Mouse (Mus musculus): Measurements from ENCODE around the gene C1qa. TPM values are rescaled to one million over a fixed set of nuclear protein-coding genes. Genes with fewer than 3 reads are reported as not detected.

C1qa gene
- total and polyA plus RNA-seq, 2 experiments from 2014 or later: 25.9 to 40.9 TPM

DNA sequence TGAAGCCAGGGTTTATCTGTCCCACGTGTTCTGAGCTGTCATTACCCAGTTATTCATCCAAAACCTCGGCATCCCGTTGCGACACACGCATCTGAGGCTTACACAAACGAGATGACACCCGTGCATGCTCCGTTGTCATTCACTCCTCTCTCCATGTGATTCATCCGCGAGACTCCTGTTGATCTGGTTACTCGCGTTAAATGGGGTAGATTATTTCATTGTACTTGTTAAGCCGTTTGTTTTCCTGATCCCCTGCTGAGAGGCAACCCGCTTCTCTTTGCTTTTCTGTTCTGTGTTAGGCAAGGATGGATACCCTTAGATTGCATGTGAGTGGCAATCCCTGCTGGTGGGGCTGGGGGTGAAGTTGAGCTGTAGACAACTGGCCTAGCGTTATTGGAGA lies 27.2 kb upstream of the C1qa start:
- no peak for TF ChIP-seq EP300 (IDR thresholded peaks at IDR 0.05; ENCODE audit: low read depth)
- no peak for TF ChIP-seq CTCF (IDR thresholded peaks at IDR 0.05; ENCODE audit: low read depth)
- Histone ChIP-seq H3K9me3 (replicated peaks; ENCODE audit: control insufficient read depth, low read length) (no peaks in the 10 kb centered on the region), H3K4me2 (ENCODE audit: low read depth, low read length) (no peak overlapping the region), H3K36me3 (replicated peaks; ENCODE audit: control insufficient read depth, insufficient read depth, low read length) (no peaks in the 10 kb centered on the region), H3K4me1 (ENCODE audit: control insufficient read depth, insufficient read depth) (no peaks in the 10 kb centered on the region), H3K27me3 (ENCODE audit: control insufficient read depth, insufficient read depth, low read length) (peaks cover 48% of the 10 kb centered on the region), H3K4me3 (ENCODE audit: low read depth, low read length) (no peak overlapping the region), H3K27ac (ENCODE audit: low read depth) (no peak overlapping the region), H3K9ac (replicated peaks; ENCODE audit: low read depth, low read length) (no peak overlapping the region)
- ATAC-seq (ENCODE audit: insufficient read depth, low read depth) (no peak), DNase-seq (ENCODE audit: low spot score) (no peak)
- WGBS: 22% methylated on average over 15 of the region's 15 CpGs

DNA sequence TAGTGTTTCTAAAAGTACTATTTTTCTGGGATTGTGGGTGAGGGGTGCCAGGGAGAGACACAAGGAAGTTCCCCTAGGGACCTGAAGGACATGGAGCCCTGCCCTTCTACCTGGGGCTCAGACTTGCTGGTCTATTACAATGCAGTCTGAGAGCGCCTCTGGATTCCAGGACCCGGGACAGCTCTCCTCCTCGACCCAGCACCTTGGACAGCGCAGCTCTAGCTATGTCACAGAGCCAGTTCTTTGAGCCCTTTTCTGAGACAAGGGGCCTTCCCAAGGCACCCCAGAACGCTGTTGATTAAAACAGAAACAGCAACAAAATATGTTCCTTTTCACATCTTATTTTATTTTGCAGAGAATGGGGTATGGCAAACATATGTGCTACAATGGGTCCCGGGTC lies 25.9 kb upstream of the C1qa start:
- TF ChIP-seq EP300 (IDR thresholded peaks at IDR 0.05; ENCODE audit: low read depth): no peak
- TF ChIP-seq CTCF (IDR thresholded peaks at IDR 0.05; ENCODE audit: low read depth): no peak
- H3K9ac ChIP-seq (replicated peaks; ENCODE audit: low read depth, low read length): no peak overlapping the region
- H3K4me2 ChIP-seq (ENCODE audit: low read depth, low read length): no peak overlapping the region
- no peaks in the 10 kb centered on the region for H3K9me3 ChIP-seq (replicated peaks; ENCODE audit: control insufficient read depth, low read length)
- WGBS: 4% methylated on average over 6 of the region's 6 CpGs
- peak; percentile 36 for DNase-seq (ENCODE audit: low spot score)
- H3K27ac ChIP-seq (ENCODE audit: low read depth): no peak overlapping the region
- H3K4me1 ChIP-seq (ENCODE audit: control insufficient read depth, insufficient read depth): no peaks in the 10 kb centered on the region
- no peaks in the 10 kb centered on the region for H3K36me3 ChIP-seq (replicated peaks; ENCODE audit: control insufficient read depth, insufficient read depth, low read length)
- H3K4me3 ChIP-seq (ENCODE audit: low read depth, low read length): no peak overlapping the region
- peak; percentile 58; the same call in 1 of the 2 replicates for ATAC-seq (ENCODE audit: insufficient read depth, low read depth)
- H3K27me3 ChIP-seq (ENCODE audit: control insufficient read depth, insufficient read depth, low read length): peaks cover 40% of the 10 kb centered on the region

DNA sequence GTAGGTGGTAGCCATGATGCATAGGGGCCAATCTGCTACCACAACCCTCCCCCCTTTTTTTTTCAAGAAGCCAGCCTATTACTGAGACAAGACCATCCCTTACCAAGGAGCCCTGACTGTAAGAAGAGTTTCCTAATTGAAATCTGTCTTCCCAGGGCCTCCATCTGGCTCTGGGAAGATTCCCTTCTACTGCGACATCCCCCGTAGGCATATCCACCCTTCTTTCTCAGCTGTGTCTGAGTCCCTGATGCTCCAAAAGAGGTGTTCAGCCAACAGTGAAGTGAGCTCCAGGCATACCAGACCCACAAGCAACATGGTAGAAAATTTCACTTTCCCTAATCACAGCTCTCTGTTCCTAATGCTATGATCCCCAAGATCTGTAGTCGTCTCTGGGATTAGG lies 20.9 kb upstream of the C1qa start:
- H3K36me3 ChIP-seq (replicated peaks; ENCODE audit: control insufficient read depth, insufficient read depth, low read length): no peaks in the 10 kb centered on the region
- no peak overlapping the region for H3K27ac ChIP-seq (ENCODE audit: low read depth)
- DNase-seq (ENCODE audit: low spot score) (no peak), ATAC-seq (ENCODE audit: insufficient read depth, low read depth) (no peak)
- 60% methylated on average over 3 of the region's 3 CpGs for WGBS
- no peaks in the 10 kb centered on the region for H3K9me3 ChIP-seq (replicated peaks; ENCODE audit: control insufficient read depth, low read length)
- H3K4me1 ChIP-seq (ENCODE audit: control insufficient read depth, insufficient read depth): no peaks in the 10 kb centered on the region
- TF ChIP-seq CTCF (IDR thresholded peaks at IDR 0.05; ENCODE audit: low read depth): no peak
- peaks cover 14% of the 10 kb centered on the region; the same call in 1 of the 2 replicates for H3K27me3 ChIP-seq (ENCODE audit: control insufficient read depth, insufficient read depth, low read length)
- H3K4me3 ChIP-seq (ENCODE audit: low read depth, low read length): no peak overlapping the region
- no peak overlapping the region for H3K4me2 ChIP-seq (ENCODE audit: low read depth, low read length)
- no peak overlapping the region for H3K9ac ChIP-seq (replicated peaks; ENCODE audit: low read depth, low read length)

DNA sequence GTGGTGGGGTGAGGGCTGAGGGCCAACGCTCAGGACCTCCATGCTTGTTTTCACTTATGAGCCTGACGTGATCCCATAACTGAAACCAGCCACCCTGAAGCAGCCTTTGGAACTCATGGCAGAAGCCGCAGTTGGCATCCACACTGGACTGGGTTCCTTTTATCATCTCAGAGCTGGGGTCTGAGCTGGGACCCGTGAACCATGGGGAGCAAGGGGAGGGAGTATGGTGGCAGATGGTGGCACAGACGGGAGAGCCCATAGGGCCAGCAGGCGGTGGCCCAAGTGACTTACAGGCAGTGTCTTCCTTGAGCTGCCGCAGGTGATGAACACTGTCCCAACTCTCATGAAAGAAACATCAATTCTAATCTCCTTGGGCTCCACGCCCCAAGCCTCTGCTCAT lies 20.2 kb upstream of the C1qa start:
- H3K27me3 ChIP-seq (ENCODE audit: control insufficient read depth, insufficient read depth, low read length): peaks cover 21% of the 10 kb centered on the region
- H3K27ac ChIP-seq (ENCODE audit: low read depth): no peak overlapping the region
- WGBS: 75% methylated on average over 8 of the region's 8 CpGs

DNA sequence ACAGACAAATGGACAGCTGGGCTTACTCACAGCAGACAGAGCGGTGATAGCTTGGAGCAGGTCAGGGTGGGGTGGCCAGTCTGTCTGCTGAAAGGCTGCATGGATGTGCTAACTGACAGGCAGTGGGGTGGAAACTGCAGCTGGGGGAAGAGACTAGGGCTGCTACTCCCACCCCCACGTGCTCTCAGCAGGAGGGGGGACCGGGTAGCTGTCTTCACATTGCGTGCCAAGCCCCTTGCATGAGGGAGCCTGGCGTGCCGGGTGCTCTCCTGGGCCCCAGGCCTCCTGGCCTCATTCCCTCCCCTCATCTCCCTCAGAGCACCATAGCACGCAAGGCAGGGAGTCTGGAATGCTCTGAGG lies 18.5 kb upstream of the C1qa start:
- Histone ChIP-seq H3K27me3 (ENCODE audit: control insufficient read depth, insufficient read depth, low read length) (peaks cover 34% of the 10 kb centered on the region), H3K9me3 (replicated peaks; ENCODE audit: control insufficient read depth, low read length) (no peaks in the 10 kb centered on the region), H3K4me1 (ENCODE audit: control insufficient read depth, insufficient read depth) (no peaks in the 10 kb centered on the region), H3K9ac (replicated peaks; ENCODE audit: low read depth, low read length) (no peak overlapping the region), H3K4me2 (ENCODE audit: low read depth, low read length) (no peak overlapping the region), H3K4me3 (ENCODE audit: low read depth, low read length) (no peak overlapping the region), H3K36me3 (replicated peaks; ENCODE audit: control insufficient read depth, insufficient read depth, low read length) (no peaks in the 10 kb centered on the region), H3K27ac (ENCODE audit: low read depth) (no peak overlapping the region)
- ATAC-seq (ENCODE audit: insufficient read depth, low read depth) (no peak), DNase-seq (ENCODE audit: low spot score) (no peak)
- WGBS: 35% methylated on average over 7 of the region's 7 CpGs
- TF ChIP-seq CTCF (IDR thresholded peaks at IDR 0.05; ENCODE audit: low read depth) (no peak), EP300 (IDR thresholded peaks at IDR 0.05; ENCODE audit: low read depth) (no peak)

More for the DNA sequence above, 20.2 kb upstream of the C1qa start:
- no peak for ATAC-seq (ENCODE audit: insufficient read depth, low read depth)
- Histone ChIP-seq H3K4me3 (ENCODE audit: low read depth, low read length) (no peak overlapping the region), H3K36me3 (replicated peaks; ENCODE audit: control insufficient read depth, insufficient read depth, low read length) (no peaks in the 10 kb centered on the region), H3K9me3 (replicated peaks; ENCODE audit: control insufficient read depth, low read length) (no peaks in the 10 kb centered on the region), H3K4me1 (ENCODE audit: control insufficient read depth, insufficient read depth) (no peaks in the 10 kb centered on the region), H3K9ac (replicated peaks; ENCODE audit: low read depth, low read length) (no peak overlapping the region), H3K4me2 (ENCODE audit: low read depth, low read length) (no peak overlapping the region)
- TF ChIP-seq CTCF (IDR thresholded peaks at IDR 0.05; ENCODE audit: low read depth) (no peak), EP300 (IDR thresholded peaks at IDR 0.05; ENCODE audit: low read depth) (no peak)
- DNase-seq (ENCODE audit: low spot score): no peak

DNA sequence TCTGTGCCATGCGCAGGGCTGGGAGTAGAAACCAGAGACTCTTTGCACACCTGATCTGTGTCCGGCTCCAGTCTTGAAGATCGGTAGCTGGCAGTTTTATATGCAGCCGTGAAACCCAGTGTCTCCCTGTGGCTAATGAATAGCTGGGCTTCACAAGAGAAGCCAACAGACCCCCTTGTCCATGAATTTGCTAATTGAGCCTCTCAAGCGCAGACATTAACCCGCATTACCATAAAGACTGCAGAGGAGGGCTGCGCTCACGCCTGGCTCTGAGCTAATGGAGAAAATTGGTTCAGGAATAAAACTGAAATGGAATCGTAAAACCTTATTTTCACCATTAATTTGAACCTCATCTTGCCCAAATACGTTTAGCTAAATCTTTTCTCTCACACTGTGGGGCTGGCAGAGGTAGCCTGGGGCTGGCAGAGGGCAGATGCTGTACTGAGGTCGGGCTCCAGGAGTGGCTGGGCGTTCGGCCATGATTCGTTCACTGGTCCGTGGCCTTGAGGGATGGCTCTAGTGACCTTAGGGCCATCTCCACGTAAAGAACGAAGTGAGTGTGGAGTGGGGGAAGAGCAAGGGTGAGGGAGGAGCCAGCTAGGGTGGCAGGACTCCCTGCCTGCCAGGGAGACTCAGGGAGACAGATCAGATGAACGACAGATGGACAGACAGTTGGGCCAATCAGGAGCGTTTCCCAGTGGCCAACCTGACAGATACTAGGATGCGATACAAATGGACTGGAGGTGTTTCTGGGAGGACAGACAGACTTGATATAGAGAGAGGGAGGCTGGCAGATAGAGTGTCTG lies 18.0 kb upstream of the C1qa start:
- H3K36me3 ChIP-seq (replicated peaks; ENCODE audit: control insufficient read depth, insufficient read depth, low read length): no peaks in the 10 kb centered on the region
- no peak for TF ChIP-seq CTCF (IDR thresholded peaks at IDR 0.05; ENCODE audit: low read depth)
- no peak for TF ChIP-seq EP300 (IDR thresholded peaks at IDR 0.05; ENCODE audit: low read depth)
- peaks cover 34% of the 10 kb centered on the region for H3K27me3 ChIP-seq (ENCODE audit: control insufficient read depth, insufficient read depth, low read length)
- H3K4me1 ChIP-seq (ENCODE audit: control insufficient read depth, insufficient read depth): no peaks in the 10 kb centered on the region
- no peak overlapping the region for H3K27ac ChIP-seq (ENCODE audit: low read depth)
- 63% methylated on average over 20 of the region's 20 CpGs for WGBS
- H3K4me2 ChIP-seq (ENCODE audit: low read depth, low read length): no peak overlapping the region
- no peak for ATAC-seq (ENCODE audit: insufficient read depth, low read depth)
- no peaks in the 10 kb centered on the region for H3K9me3 ChIP-seq (replicated peaks; ENCODE audit: control insufficient read depth, low read length)
- H3K4me3 ChIP-seq (ENCODE audit: low read depth, low read length): no peak overlapping the region
- H3K9ac ChIP-seq (replicated peaks; ENCODE audit: low read depth, low read length): no peak overlapping the region
- no peak for DNase-seq (ENCODE audit: low spot score)
